Mouse (Mus musculus) neural tube, embryonic 12.5 days (tissue): Measurements from ENCODE around the gene Aff1. TPM values are rescaled to one million over a fixed set of nuclear protein-coding genes. Genes with fewer than 3 reads are reported as not detected.

Experiments
- ATAC-seq: fragments of 200-750 bp; cut with Nextera tagmentation; 2 replicates; pipeline ENCODE4 v1.8.0; 2017; ENCODE audit warnings: low read depth, mild to moderate bottlenecking, moderate TSS enrichment, moderate library complexity; ENCODE audit not compliant: low FRiP score
- H3K27ac ChIP-seq: fragments of 300-500 bp; sonication (generic); 2 replicates; pipeline ENCODE4 v1.5.1; 2016
- H3K27me3 ChIP-seq: fragments of 300-500 bp; sonication (generic); replicated peaks from 2 replicates; pipeline ENCODE4 v1.6.1; 2016; ENCODE audit warnings: mild to moderate bottlenecking
- H3K36me3 ChIP-seq: fragments of 300-500 bp; sonication (generic); 2 replicates; pipeline ENCODE4 v1.6.1; 2016; ENCODE audit warnings: mild to moderate bottlenecking
- H3K4me1 ChIP-seq: fragments of 300-500 bp; sonication (generic); 2 replicates; pipeline ENCODE4 v1.6.1; 2016
- H3K4me2 ChIP-seq: fragments of 300-500 bp; sonication (generic); replicated peaks from 2 replicates; pipeline ENCODE4 v1.6.1; 2016; ENCODE audit warnings: mild to moderate bottlenecking
- H3K4me3 ChIP-seq: fragments of 300-500 bp; sonication (generic); 2 replicates; pipeline ENCODE4 v1.5.1; 2016
- H3K9ac ChIP-seq: fragments of 300-500 bp; sonication (generic); 2 replicates; pipeline ENCODE4 v1.6.1; 2016; ENCODE audit warnings: mild to moderate bottlenecking
- H3K9me3 ChIP-seq: fragments of 300-500 bp; sonication (generic); 2 replicates; pipeline ENCODE4 v1.6.1; 2016; ENCODE audit warnings: mild to moderate bottlenecking
- WGBS: fragments of 180-500 bp; shearing (Covaris S2); methylation state at CpG from one replicate; pipeline ENCODE4 v1.1.7; 2016; 5-methylcytosine and 5-hydroxymethylcytosine counted together
- polyA plus RNA-seq: library from polyadenylated mRNA; unstranded; fragments of >200 nt; fragmentation: Nextera tagmentation; extraction: Ambion mirVana; gene quantifications from 2 replicates; pipeline ENCODE4 v1.2.1, GENCODE M21; 2016

Aff1 gene
- polyA plus RNA-seq, 1 experiment from 2014 or later, result 4.6 TPM

DNA sequence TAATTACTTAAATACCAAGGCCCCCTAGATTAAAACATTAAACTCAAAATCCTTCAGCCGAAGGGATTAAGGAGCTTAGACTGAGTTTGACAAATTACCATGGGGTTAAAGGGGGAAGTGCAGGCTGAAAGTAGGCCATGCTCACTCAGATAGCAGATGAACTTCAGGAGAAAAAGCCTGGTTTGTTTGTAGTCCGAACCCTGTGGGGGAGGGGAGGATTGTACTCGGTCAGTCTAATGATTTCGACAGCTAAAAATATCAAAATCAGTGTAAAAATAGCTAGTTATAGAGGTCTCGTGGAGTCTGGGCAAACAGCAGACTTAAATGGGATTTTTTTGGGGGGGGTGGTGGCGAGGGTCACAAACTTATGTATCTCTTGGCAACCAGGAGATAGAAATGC is 96.3 kb downstream of the Aff1 start:
- 57% methylated on average over 6 of the region's 6 CpGs for WGBS
- H3K9me3 ChIP-seq, result no peaks in the 10 kb centered on the region
- no peak overlapping the region for H3K4me3 ChIP-seq
- ATAC-seq, result no peak
- no peaks in the 10 kb centered on the region for H3K27me3 ChIP-seq
- no peak overlapping the region for H3K9ac ChIP-seq
- no peak overlapping the region for H3K27ac ChIP-seq
- H3K36me3 ChIP-seq, result peaks cover 7% of the 10 kb centered on the region
- no peak overlapping the region for H3K4me2 ChIP-seq
- no peaks in the 10 kb centered on the region; the same call in 1 of the 2 replicates for H3K4me1 ChIP-seq

DNA sequence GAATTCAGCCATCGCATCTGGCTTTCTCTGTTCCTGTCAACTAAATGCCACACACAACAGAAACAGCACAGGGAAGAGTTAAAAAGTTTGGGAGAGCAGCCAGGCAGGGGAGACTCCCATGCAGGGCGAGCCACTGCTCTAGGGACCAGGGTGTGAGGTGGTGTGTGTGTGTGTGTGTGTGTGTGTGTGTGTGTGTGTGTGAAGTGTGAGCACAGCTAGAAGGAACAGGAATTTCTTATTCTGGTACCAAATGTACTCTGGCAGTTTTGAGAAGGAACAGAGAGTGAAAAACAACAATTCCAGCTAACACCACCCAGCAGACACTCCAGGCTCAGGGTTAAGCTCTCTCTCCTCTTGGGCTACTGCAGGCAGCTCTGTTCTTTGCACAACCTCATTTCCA is 96.8 kb downstream of the Aff1 start:
- H3K27ac ChIP-seq, result no peak overlapping the region
- no peaks in the 10 kb centered on the region; the same call in 1 of the 2 replicates for H3K4me1 ChIP-seq
- WGBS, result 61% methylated on average over 2 of the region's 2 CpGs
- H3K4me2 ChIP-seq, result no peak overlapping the region
- H3K4me3 ChIP-seq, result no peak overlapping the region
- H3K27me3 ChIP-seq, result no peaks in the 10 kb centered on the region
- no peaks in the 10 kb centered on the region for H3K9me3 ChIP-seq
- H3K36me3 ChIP-seq, result peaks cover 3% of the 10 kb centered on the region
- no peak overlapping the region for H3K9ac ChIP-seq
- no peak for ATAC-seq

DNA sequence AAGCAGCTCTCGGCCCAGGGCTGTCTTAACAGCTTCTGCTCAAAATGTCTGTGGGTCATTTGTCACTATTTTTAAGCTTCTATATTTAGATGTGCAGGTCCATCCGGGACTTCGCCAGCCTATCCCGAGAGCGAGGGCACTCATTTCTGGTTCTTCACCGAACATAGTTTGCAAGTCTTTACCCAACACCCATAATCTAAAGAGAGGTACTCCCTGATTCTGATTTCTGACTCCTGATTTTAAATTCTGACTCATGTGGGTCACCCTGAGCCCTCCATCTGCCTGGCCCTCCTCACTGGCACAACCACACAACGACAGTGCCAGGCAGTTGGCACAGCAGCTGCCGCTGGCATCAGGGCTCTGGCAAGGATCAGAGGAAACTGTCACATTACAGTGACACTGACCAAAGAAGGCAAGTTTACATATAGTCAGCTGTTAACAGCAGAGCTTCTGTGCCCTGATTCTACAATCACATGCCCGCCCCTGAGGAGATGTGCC is 97.5 kb downstream of the Aff1 start:
- Histone ChIP-seq H3K4me3 (no peak overlapping the region), H3K27ac (no peak overlapping the region), H3K36me3 (no peaks in the 10 kb centered on the region), H3K27me3 (no peaks in the 10 kb centered on the region), H3K4me1 (no peaks in the 10 kb centered on the region; the same call in 1 of the 2 replicates), H3K9me3 (no peaks in the 10 kb centered on the region), H3K9ac (no peak overlapping the region), H3K4me2 (no peak overlapping the region)
- no peak for ATAC-seq
- WGBS, result 95% methylated on average over 9 of the region's 9 CpGs

DNA sequence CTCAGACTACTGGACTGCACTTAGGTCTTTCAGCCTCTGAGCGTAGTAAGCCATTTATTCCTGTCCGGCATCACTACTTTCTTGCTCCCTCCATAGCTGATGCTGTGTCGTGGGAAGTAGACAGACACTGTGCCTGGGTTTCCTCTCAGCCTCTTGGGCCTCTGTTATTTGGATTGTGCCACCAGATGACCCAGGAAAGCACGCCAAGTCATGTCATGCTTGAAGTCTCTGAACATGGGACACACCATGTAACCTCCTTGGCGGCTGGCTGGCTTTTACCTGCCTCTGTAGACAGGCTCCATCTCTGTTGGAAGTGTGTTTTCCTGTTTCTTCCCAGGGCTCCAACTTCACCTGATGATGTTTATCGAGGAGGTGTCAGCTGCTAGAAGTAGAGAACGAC is 99.6 kb downstream of the Aff1 start:
- ATAC-seq, result no peak
- H3K9ac ChIP-seq, result no peak overlapping the region
- H3K27me3 ChIP-seq, result no peaks in the 10 kb centered on the region
- no peaks in the 10 kb centered on the region for H3K9me3 ChIP-seq
- WGBS, result 89% methylated on average over 7 of the region's 7 CpGs
- no peak overlapping the region for H3K4me3 ChIP-seq
- no peak overlapping the region for H3K27ac ChIP-seq
- no peaks in the 10 kb centered on the region; the same call in 1 of the 2 replicates for H3K4me1 ChIP-seq
- no peak overlapping the region for H3K4me2 ChIP-seq
- H3K36me3 ChIP-seq, result no peaks in the 10 kb centered on the region

GRCm38 (mm10) chr5:103795121-103795520 is 102.9 kb downstream of the Aff1 start:
- H3K4me1 ChIP-seq, result peaks cover 2% of the 10 kb centered on the region; the same call in 1 of the 2 replicates
- H3K9me3 ChIP-seq, result no peaks in the 10 kb centered on the region
- no peaks in the 10 kb centered on the region for H3K36me3 ChIP-seq
- no peak overlapping the region for H3K4me3 ChIP-seq
- 95% methylated on average over 5 of the region's 5 CpGs for WGBS
- no peak overlapping the region for H3K9ac ChIP-seq
- ATAC-seq, result no peak
- no peaks in the 10 kb centered on the region for H3K27me3 ChIP-seq
- no peak overlapping the region for H3K4me2 ChIP-seq
- no peak overlapping the region for H3K27ac ChIP-seq

GRCm38 (mm10) chr5:103796035-103796434 is 103.9 kb downstream of the Aff1 start:
- Histone ChIP-seq H3K27ac (no peak overlapping the region), H3K4me1 (peaks cover 3% of the 10 kb centered on the region; the same call in 1 of the 2 replicates), H3K4me3 (no peak overlapping the region), H3K9ac (no peak overlapping the region), H3K9me3 (no peaks in the 10 kb centered on the region), H3K27me3 (no peaks in the 10 kb centered on the region), H3K36me3 (no peaks in the 10 kb centered on the region), H3K4me2 (no peak overlapping the region)
- no peak for ATAC-seq
- WGBS, result 91% methylated on average over 3 of the region's 3 CpGs

DNA sequence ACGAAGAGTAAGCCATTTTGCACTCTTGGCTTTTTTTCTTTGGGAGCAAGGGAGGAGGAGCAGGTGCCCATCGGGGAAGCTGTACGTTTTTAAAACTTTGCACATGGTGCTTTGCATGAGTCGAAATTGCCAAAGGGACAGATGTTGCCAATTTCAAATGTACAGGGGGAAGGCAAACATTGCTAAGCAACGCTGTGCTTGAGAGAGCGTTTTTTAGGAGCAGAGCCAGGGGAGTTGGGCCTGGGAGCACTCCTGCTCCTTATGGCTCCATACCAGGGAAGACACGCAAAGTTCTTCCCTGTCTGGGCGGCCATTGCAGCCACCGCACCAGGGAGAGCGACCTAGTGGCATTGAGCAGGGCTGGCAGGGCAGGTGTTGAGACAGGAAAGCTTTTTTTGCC is 105.6 kb downstream of the Aff1 start:
- H3K4me1 ChIP-seq, result peaks cover 3% of the 10 kb centered on the region; the same call in 1 of the 2 replicates
- no peaks in the 10 kb centered on the region for H3K9me3 ChIP-seq
- H3K27me3 ChIP-seq, result no peaks in the 10 kb centered on the region
- ATAC-seq, result no peak
- H3K4me3 ChIP-seq, result no peak overlapping the region
- H3K36me3 ChIP-seq, result no peaks in the 10 kb centered on the region
- no peak overlapping the region for H3K9ac ChIP-seq
- H3K27ac ChIP-seq, result no peak overlapping the region
- no peak overlapping the region for H3K4me2 ChIP-seq
- WGBS, result 67% methylated on average over 10 of the region's 10 CpGs

GRCm38 (mm10) chr5:103799438-103799837 is 107.3 kb downstream of the Aff1 start:
- peaks cover 10% of the 10 kb centered on the region for H3K4me1 ChIP-seq
- H3K36me3 ChIP-seq, result no peaks in the 10 kb centered on the region
- H3K27ac ChIP-seq, result no peak overlapping the region
- no peaks in the 10 kb centered on the region for H3K9me3 ChIP-seq
- no peak for ATAC-seq
- WGBS, result 80% methylated on average over 3 of the region's 3 CpGs
- no peak overlapping the region for H3K9ac ChIP-seq
- H3K27me3 ChIP-seq, result no peaks in the 10 kb centered on the region
- no peak overlapping the region for H3K4me2 ChIP-seq
- no peak overlapping the region for H3K4me3 ChIP-seq

- Histone ChIP-seq H3K4me3 (no peak overlapping the region), H3K27ac (no peak overlapping the region), H3K9ac (no peak overlapping the region), H3K4me2 (no peak overlapping the region), H3K36me3 (no peaks in the 10 kb centered on the region), H3K4me1 (peaks cover 10% of the 10 kb centered on the region), H3K27me3 (no peaks in the 10 kb centered on the region), H3K9me3 (no peaks in the 10 kb centered on the region)
- 70% methylated on average over 5 of the region's 5 CpGs for WGBS
- no peak for ATAC-seq
Measured at GRCm38 (mm10) chr5:103800009-103800408, 107.8 kb downstream of the Aff1 start.

DNA sequence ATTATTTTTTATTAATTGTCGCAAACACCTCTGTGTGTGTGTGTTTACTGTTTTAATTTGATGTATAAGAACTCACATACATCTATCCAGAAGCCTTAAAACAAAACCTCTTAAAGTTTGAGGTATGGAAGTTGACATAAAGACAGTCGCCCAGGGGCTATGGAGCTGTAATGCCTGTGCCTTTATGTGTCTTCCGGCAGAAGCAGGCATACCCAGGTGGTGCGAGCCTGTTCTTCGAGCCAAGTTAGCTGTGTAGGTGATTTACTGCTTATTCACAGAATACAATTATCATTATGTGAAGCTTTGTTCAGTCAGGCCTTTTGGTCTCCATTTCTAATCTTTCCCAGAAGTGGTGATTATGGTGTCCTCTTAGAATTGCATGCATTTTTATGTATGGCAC is 111.2 kb downstream of the Aff1 start:
- Histone ChIP-seq H3K36me3 (no peaks in the 10 kb centered on the region), H3K4me2 (no peak overlapping the region), H3K9ac (no peak overlapping the region), H3K4me1 (peaks cover 10% of the 10 kb centered on the region), H3K27me3 (no peaks in the 10 kb centered on the region), H3K9me3 (no peaks in the 10 kb centered on the region), H3K27ac (no peak overlapping the region), H3K4me3 (no peak overlapping the region)
- 0 out of 2 replicates have a peak, but pooled peaks have one; percentile 31 for ATAC-seq
- WGBS, result 46% methylated on average over 5 of the region's 5 CpGs

DNA sequence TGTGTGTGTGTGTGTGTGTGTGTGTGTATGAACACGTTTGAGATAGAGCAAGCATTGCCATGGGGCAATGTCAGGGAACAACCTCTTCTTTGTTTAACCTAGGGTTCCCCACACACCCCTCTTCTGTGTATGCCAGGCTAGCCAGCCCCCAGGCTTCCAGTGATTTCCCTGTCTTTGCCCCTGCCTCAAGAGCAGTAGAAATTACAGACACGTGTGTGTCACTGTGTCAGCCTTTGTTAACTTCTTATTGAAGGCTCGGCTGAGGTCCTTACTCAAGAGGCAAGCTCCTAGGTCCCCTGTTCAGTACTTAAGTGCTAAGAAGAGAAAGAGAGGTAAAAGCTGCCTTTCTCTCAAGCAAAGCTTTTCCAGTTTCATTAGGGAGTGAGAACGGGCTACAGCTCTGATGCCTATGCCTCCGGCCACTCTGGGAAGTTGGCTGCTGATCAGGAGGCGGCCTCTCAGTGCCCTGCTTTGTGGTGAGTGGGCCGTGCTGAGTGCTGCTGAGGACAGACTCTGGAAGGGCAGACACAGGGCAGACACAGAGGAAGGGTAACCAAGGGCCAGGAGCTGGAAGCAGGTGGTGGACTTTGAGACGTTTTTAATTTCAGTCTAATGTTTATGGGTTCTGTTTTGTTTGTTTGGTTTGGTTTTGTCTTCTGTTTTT is 111.9 kb downstream of the Aff1 start:
- Histone ChIP-seq H3K4me2 (no peak overlapping the region; the same call in 1 of the 2 replicates), H3K9me3 (no peaks in the 10 kb centered on the region), H3K4me1 (peaks cover 10% of the 10 kb centered on the region), H3K36me3 (no peaks in the 10 kb centered on the region), H3K27me3 (no peaks in the 10 kb centered on the region), H3K27ac (no peak overlapping the region), H3K4me3 (no peak overlapping the region), H3K9ac (no peak overlapping the region)
- 19% methylated on average over 8 of the region's 8 CpGs for WGBS
- ATAC-seq, result peak; percentile 74

GRCm38 (mm10) chr5:103806851-103807578 is 114.8 kb downstream of the Aff1 start:
- Histone ChIP-seq H3K4me1 (peaks cover 7% of the 10 kb centered on the region), H3K9ac (no peak overlapping the region), H3K27me3 (no peaks in the 10 kb centered on the region), H3K27ac (no peak overlapping the region), H3K36me3 (no peaks in the 10 kb centered on the region), H3K4me2 (no peak overlapping the region), H3K9me3 (no peaks in the 10 kb centered on the region), H3K4me3 (no peak overlapping the region)
- 67% methylated on average over 17 of the region's 17 CpGs for WGBS
- no peak for ATAC-seq
